Mouse (Mus musculus) stomach, postnatal 0 days (tissue): ENCODE data around the gene 1700047I17Rik2.
"Not testable (repeated sequence)": the region's sequence is repeated elsewhere in the genome, so short reads cannot be mapped to it uniquely, and the experiment has no call there.

Source experiments
- CTCF ChIP-seq: IDR thresholded peaks from 2 replicates; pipeline ENCODE4 v1.5.1; 2016; ENCODE audit warnings: antibody characterized with exemption, low read depth, mild to moderate bottlenecking, moderate library complexity
- EP300 ChIP-seq: optimal IDR thresholded peaks from 2 replicates; pipeline ENCODE3; 2016; ENCODE audit warnings: antibody characterized with exemption

- TF ChIP-seq CTCF, EP300: not testable (repeated sequence)
Observed at GRCm38 (mm10) chr12:55263385-55263784, 64.0 kb downstream of the 1700047I17Rik2 start.
